Mouse (Mus musculus): Measurements from ENCODE around the gene Nr1d1.

DNA sequence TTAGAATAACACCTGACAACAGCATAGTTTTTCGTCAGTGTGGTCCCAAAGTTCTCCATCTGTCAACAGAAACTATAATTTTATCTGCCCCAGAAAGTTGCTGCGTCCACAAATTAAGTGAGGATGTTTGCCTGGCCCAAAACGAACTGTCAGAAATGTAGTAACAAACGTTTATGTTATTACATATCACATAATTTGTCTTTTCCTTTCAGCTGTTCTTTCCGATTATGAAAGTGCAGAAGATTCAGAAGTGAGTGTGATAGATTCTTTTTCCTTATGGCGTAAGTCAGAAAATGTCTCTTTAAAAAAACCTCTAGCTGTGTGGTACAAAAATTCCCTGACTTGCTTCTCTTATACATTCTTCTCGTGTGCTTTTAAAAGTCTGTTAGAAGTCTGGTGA is 35.6 kb upstream of the Nr1d1 start:
- no peak for TF ChIP-seq GATA1 (IDR thresholded peaks at IDR 0.05; ENCODE audit: borderline replicate concordance, low read length)
- TF ChIP-seq FLI1 (IDR thresholded peaks at IDR 0.05; ENCODE audit: low read length) = no peak
